Mouse (Mus musculus): ENCODE results near the gene Olfr1499. TPM values are rescaled to one million over a fixed set of nuclear protein-coding genes. Genes with fewer than 3 reads are reported as not detected.

Gene Olfr1499
- polyA plus RNA-seq (2017; shearing (Covaris generic)), result 0.61 TPM

DNA sequence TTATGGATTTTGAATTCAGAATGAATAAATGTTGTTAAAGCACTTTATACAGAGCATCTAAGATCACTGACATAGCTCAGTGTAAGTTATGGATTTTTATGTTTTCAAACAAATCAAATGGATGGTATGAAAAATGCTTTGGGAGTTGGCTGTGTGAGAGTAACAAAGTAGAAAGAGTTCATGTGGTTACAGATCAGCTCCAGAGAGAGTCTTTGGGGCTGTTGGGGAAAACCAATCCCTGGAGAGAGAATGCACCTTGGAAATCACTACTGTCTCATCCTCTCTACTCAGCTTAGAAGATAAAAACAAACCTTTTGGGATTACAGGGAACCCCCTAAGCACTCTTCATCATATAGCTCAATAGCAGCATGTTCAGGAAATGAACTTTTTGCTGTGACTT, at the start of gene Olfr1499:
Gene Olfr1499 (minus strand): TSS at position 101 of the 400 bp plus-strand sequence.

DNA sequence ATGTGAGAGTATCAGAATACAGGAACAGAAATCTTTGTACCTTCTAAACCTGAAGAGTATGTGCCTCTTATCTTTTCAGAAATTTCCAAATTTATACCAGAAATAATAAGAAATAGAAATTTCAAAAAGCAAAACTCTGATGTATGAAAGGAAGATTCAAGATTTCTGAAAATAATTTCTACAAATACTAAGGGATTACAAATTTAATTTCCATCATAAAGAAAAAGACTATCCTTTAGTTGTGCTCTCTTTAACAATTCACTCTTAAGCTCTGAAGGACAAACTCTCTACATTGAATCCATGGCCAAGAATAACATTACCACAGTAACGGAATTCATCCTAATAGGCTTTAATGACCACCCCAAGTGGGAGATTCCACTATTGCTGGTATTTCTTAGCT, 42.2 kb upstream of the Olfr1499 start, which contains the start of gene Olfr1502:
Gene Olfr1502 (plus strand): TSS at position 301 of the 400 bp plus-strand sequence.

DNA sequence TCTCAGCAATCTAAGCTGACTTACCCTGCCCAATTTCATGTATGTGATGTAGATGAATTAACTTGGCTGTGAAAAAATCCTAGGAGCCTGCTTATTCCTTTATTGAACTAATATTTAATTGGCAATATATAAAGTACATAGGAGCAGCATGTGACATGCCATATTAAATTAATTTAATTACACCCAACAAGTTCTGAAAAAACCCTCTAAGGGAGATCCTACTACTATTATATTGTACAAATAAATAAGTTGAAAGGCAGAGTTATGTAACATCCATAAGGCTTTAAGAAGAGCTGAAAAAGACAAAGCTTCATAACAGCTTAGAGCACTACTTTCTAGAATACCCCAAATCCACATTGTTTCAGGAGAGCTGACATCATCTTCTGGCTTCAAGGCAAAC, 31.3 kb upstream of the Olfr1499 start, which contains the start of gene Olfr1501:
Gene Olfr1501 (minus strand): TSS at position 101 of the 400 bp plus-strand sequence.

DNA sequence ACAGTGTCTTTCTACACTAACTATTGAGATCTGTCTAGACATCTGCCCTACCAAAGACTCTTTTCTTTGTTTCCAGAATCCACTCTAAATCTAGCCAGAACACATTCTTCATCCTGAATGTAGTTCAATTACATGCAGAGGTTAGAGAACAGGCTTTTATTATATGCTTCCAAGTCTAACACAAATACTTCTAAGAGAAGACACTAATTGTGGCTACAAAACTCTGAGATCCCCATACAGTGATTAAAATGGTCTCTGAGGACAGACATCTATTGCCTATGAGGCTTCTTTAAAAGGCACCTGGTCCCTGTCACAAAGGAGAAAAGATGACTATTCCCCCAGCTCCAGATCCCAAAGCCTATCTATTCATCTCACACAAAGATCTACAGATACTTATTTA, 11.1 kb upstream of the Olfr1499 start, which contains the start of gene Olfr1500:
Gene Olfr1500 (minus strand): TSS at position 101 of the 400 bp plus-strand sequence.

DNA sequence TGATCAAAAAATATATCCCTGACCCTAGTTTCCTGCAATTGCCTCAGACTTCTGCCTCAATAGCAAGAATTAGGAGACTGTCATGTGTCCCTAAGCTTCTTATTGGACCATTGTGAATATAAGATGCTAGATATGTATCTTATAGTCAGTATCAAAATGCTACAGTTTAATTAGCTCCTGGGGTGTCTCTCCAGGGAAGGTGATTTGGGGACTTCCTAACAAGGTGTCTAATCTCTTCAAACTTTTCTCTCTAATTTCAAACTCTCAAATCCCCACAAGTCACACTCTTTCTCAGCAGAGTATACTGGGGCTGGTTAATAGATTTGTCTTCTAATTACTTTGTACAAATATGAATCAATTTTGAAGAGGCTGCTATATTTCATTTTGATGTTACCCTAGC, 21.1 kb downstream of the Olfr1499 start, which contains the start of gene Olfr1497:
Gene Olfr1497 (minus strand): TSS at position 101 of the 400 bp plus-strand sequence.

DNA sequence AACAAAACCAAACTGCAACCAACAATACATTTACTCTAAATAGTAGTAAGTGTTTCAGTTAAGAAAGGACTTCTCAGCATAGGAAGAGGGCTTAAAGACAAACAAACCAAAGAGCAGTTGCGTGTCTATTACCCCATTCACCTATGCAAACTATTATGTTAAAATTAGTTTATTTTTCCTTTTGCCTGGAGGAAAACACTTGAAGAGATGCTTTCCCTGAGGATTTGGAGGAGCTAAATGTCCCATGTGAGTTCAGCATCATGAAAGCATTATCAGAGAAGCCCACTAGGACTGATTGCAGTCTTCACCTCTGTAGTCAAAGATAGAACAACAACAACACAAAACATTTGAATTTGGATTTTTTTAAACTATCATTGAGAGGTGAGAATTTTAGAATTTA, 41.7 kb downstream of the Olfr1499 start, which contains the start of gene Olfr1496:
Gene Olfr1496 (plus strand): TSS at position 301 of the 400 bp plus-strand sequence.

DNA sequence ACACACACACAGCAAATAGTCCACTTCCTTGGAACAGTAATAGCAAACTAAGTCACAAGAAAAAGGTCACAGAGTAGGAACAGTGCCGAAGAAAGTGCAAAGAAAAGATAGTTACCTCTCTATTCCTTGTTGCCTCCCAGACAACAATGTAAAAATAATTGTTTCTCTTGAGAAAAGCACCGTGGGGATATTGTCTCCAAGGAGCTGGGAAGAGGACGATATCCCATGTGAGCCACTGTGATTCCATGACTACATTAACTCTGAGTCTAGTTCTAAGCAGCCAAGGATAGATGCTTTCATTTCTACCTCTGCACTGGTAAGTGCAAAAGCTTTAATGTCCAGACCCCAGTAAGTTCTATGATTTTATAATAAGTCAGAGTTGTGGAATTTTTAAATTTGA, 54.9 kb downstream of the Olfr1499 start, which contains the start of gene Olfr1495:
Gene Olfr1495 (plus strand): TSS at position 301 of the 400 bp plus-strand sequence.

Other genes starting within 250 kb of the Olfr1499 start
- gene Olfr1484, start 235.9 kb downstream of the Olfr1499 start, polyA plus RNA-seq (2017; shearing (Covaris generic)), result not detected
- gene Olfr1487, start 202.1 kb downstream of the Olfr1499 start, polyA plus RNA-seq (2017; shearing (Covaris generic)), result not detected
- 0.06 TPM for gene Olfr1489, start 187.8 kb downstream of the Olfr1499 start, polyA plus RNA-seq (2017; shearing (Covaris generic))
- 0.40 TPM for gene Olfr1490, start 168.4 kb downstream of the Olfr1499 start, polyA plus RNA-seq (2017; shearing (Covaris generic))
- not detected for gene Olfr1491, start 122.2 kb downstream of the Olfr1499 start, polyA plus RNA-seq (2017; shearing (Covaris generic))
- gene Olfr1493-ps1, start 96.2 kb downstream of the Olfr1499 start, polyA plus RNA-seq (2017; shearing (Covaris generic)), result 0.28 TPM
- gene Olfr1494, start 79.7 kb downstream of the Olfr1499 start, polyA plus RNA-seq (2017; shearing (Covaris generic)), result not detected
- gene Olfr1495, start 54.8 kb downstream of the Olfr1499 start, polyA plus RNA-seq (2017; shearing (Covaris generic)), result not detected
- gene Olfr1496, start 41.6 kb downstream of the Olfr1499 start, polyA plus RNA-seq (2017; shearing (Covaris generic)), result not detected
- not detected for gene Olfr1497, start 21.2 kb downstream of the Olfr1499 start, polyA plus RNA-seq (2017; shearing (Covaris generic))
- gene Olfr1500, start 11.0 kb upstream of the Olfr1499 start, polyA plus RNA-seq (2017; shearing (Covaris generic)), result not detected
- gene Olfr1501, start 31.2 kb upstream of the Olfr1499 start, polyA plus RNA-seq (2017; shearing (Covaris generic)), result 0.43 TPM
- gene Olfr1502, start 42.3 kb upstream of the Olfr1499 start, polyA plus RNA-seq (2017; shearing (Covaris generic)), result not detected
- gene Olfr1504, start 78.5 kb upstream of the Olfr1499 start, polyA plus RNA-seq (2017; shearing (Covaris generic)), result not detected
- not detected for gene Olfr1505, start 94.1 kb upstream of the Olfr1499 start, polyA plus RNA-seq (2017; shearing (Covaris generic))

Data from effector memory CD4-positive, alpha-beta T cell, adult 7 months (primary cell).